Mouse (Mus musculus) midbrain, embryonic 12.5 days (tissue): ENCODE results near the gene Ifnar1. TPM values are rescaled to one million over a fixed set of nuclear protein-coding genes. Genes with fewer than 3 reads are reported as not detected.
"Not testable (repeated sequence)": the region's sequence is repeated elsewhere in the genome, so short reads cannot be mapped to it uniquely, and the experiment has no call there.

Source experiments
- ATAC-seq: fragments of 200-750 bp; cut with Nextera tagmentation; 2 replicates; pipeline ENCODE4 v1.8.0; 2017; ENCODE audit warnings: low read depth, moderate TSS enrichment, moderate library complexity; ENCODE audit not compliant: low FRiP score
- H3K27ac ChIP-seq: fragments of 300-500 bp; sonication (generic); replicated peaks from 2 replicates; pipeline ENCODE4 v1.5.1; 2016; ENCODE audit warnings: mild to moderate bottlenecking
- H3K27me3 ChIP-seq: fragments of 300-500 bp; sonication (generic); 2 replicates; pipeline ENCODE4 v1.6.1; 2016; ENCODE audit warnings: mild to moderate bottlenecking
- H3K36me3 ChIP-seq: fragments of 300-500 bp; sonication (generic); 2 replicates; pipeline ENCODE4 v1.6.1; 2016
- H3K4me1 ChIP-seq: fragments of 300-500 bp; sonication (generic); 2 replicates; pipeline ENCODE4 v1.6.1; 2016
- H3K4me2 ChIP-seq: fragments of 300-500 bp; sonication (generic); replicated peaks from 2 replicates; pipeline ENCODE4 v1.6.1; 2016; ENCODE audit warnings: mild to moderate bottlenecking, moderate library complexity
- H3K4me3 ChIP-seq: fragments of 300-500 bp; sonication (generic); 2 replicates; pipeline ENCODE4 v1.5.1; 2016; ENCODE audit warnings: mild to moderate bottlenecking
- H3K9ac ChIP-seq: fragments of 300-500 bp; sonication (generic); replicated peaks from 2 replicates; pipeline ENCODE4 v1.6.1; 2016; ENCODE audit warnings: mild to moderate bottlenecking, moderate library complexity
- H3K9me3 ChIP-seq: fragments of 300-500 bp; sonication (generic); 2 replicates; pipeline ENCODE4 v1.6.1; 2016; ENCODE audit warnings: mild to moderate bottlenecking
- whole genome bisulfite sequencing: fragments of 180-500 bp; shearing (Covaris S2); methylation state at CpG from one replicate; pipeline ENCODE4 v1.1.7; 2016; 5-methylcytosine and 5-hydroxymethylcytosine counted together
- polyA plus RNA-seq: library from polyadenylated mRNA; unstranded; fragments of >200 nt; fragmentation: Nextera tagmentation; extraction: Ambion mirVana; gene quantifications from 2 replicates; pipeline ENCODE4 v1.2.1, GENCODE M21; 2016

Gene Ifnar1
- 56.5 and 60.0 TPM in 2 replicates for polyA plus RNA-seq

DNA sequence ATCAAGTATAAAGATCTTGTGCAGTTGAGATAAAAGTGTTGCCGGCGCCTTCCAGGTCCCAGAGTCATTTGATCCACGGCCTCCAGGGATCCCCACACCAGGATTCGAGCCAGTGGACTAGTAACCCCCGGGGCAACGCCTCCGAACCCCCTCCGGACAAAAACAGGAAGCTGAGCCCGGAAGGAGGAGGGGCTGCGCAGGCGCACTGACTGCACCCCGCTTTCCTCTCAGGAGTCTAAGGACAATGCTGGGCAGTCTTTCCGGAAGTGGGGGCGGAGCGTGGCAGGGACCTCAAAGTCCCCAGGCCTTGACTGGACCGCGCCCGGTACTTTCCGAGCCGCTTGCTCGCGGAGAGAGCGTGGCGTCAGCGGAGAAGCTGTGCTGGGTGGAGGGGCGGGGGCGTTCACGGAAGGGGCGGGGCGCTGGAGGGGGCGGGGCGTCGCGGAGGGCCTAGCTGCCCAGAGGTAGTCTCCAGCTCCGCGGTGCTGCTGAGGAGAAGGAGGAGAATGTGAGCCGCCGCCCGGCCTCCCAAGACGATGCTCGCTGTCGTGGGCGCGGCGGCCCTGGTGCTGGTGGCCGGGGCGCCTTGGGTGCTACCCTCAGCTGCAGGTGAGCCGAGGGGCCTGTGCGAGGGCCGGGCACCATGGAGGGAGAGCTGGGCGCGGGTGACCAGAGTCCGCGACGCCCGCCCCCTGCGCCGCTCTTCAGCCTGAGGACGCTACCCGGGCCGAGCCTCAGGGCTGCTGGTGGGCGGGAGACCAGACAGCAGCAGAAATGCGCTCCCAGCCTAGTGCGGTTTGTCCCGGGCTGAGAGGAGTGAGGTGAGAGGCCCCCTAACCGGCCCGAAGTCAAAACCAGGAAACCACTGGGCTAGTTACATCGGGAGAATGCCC lies at the start of gene Ifnar1:
Gene Ifnar1 (plus strand): TSS at position 431 of the 893 bp plus-strand sequence.
- Histone ChIP-seq H3K27me3 (no peaks in the 10 kb centered on the region), H3K4me1 (peaks cover 16% of the 10 kb centered on the region), H3K4me2 (peak within 1 kb of the TSS; percentile 78), H3K9me3 (no peaks in the 10 kb centered on the region), H3K4me3 (peak within 1 kb of the TSS; percentile 89), H3K9ac (peak within 1 kb of the TSS; percentile 93), H3K36me3 (peaks cover 9% of the 10 kb centered on the region), H3K27ac (peak within 1 kb of the TSS; percentile 98)
- ATAC-seq = peak; percentile 99
- under 1% methylated on average over 65 of the region's 68 CpGs for WGBS

GRCm38 (mm10) chr16:91438081-91438480 lies 47.0 kb upstream of the Ifnar1 start:
- no peaks in the 10 kb centered on the region for H3K27me3 ChIP-seq
- 82% methylated on average over 3 of the region's 3 CpGs for WGBS
- no peaks in the 10 kb centered on the region for H3K9me3 ChIP-seq
- H3K4me2 ChIP-seq = no peak overlapping the region
- no peak overlapping the region for H3K9ac ChIP-seq
- no peaks in the 10 kb centered on the region for H3K4me1 ChIP-seq
- no peak overlapping the region for H3K4me3 ChIP-seq
- no peaks in the 10 kb centered on the region for H3K36me3 ChIP-seq
- no peak for ATAC-seq
- H3K27ac ChIP-seq = no peak overlapping the region

GRCm38 (mm10) chr16:91438599-91438998 lies 46.4 kb upstream of the Ifnar1 start:
- 73% methylated on average over 1 of the region's 1 CpGs for WGBS
- not testable (repeated sequence) for ATAC-seq, H3K27me3 ChIP-seq, H3K9ac ChIP-seq, H3K4me3 ChIP-seq, H3K4me2 ChIP-seq, H3K36me3 ChIP-seq, H3K9me3 ChIP-seq, H3K27ac ChIP-seq, H3K4me1 ChIP-seq

- no peak for ATAC-seq
- H3K36me3 ChIP-seq = no peaks in the 10 kb centered on the region
- 68% methylated on average over 7 of the region's 7 CpGs for WGBS
- H3K27me3 ChIP-seq = no peaks in the 10 kb centered on the region
- no peaks in the 10 kb centered on the region for H3K9me3 ChIP-seq
- no peak overlapping the region for H3K4me3 ChIP-seq
- no peaks in the 10 kb centered on the region for H3K4me1 ChIP-seq
- no peak overlapping the region for H3K27ac ChIP-seq
- no peak overlapping the region for H3K4me2 ChIP-seq
- no peak overlapping the region for H3K9ac ChIP-seq
Observed at GRCm38 (mm10) chr16:91441366-91441765, 43.7 kb upstream of the Ifnar1 start.

- no peak overlapping the region for H3K4me3 ChIP-seq
- H3K36me3 ChIP-seq = no peaks in the 10 kb centered on the region
- H3K27me3 ChIP-seq = no peaks in the 10 kb centered on the region
- WGBS = 82% methylated on average over 7 of the region's 7 CpGs
- H3K9ac ChIP-seq = no peak overlapping the region
- H3K4me1 ChIP-seq = no peaks in the 10 kb centered on the region
- no peak for ATAC-seq
- no peak overlapping the region for H3K27ac ChIP-seq
- H3K4me2 ChIP-seq = no peak overlapping the region
- H3K9me3 ChIP-seq = no peaks in the 10 kb centered on the region
Observed at GRCm38 (mm10) chr16:91441811-91442240, 43.2 kb upstream of the Ifnar1 start.

DNA sequence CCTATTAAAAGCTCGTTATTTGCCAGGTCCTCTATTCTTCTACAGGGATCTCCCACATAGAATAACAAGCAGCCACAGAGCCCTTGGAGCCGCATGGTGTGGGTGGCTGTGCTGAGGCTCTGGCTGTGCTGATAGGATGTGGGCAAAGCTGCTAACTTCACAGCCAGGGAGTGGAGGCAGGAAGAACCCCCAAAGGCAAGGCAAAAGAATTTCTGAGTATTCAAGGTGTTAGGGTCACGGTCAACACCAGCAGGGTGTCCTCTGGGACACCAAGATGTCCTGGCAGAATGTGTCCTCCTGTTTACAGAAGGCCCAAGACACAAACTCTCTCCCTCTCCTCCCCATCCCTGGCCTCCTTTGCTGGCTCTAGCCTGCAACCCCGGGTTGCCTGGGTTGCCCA lies 42.6 kb upstream of the Ifnar1 start:
- Histone ChIP-seq H3K27ac (no peak overlapping the region), H3K27me3 (no peaks in the 10 kb centered on the region), H3K4me1 (no peaks in the 10 kb centered on the region), H3K36me3 (no peaks in the 10 kb centered on the region), H3K4me3 (no peak overlapping the region), H3K9me3 (no peaks in the 10 kb centered on the region), H3K9ac (no peak overlapping the region), H3K4me2 (no peak overlapping the region)
- WGBS = 81% methylated on average over 4 of the region's 4 CpGs
- ATAC-seq = no peak

DNA sequence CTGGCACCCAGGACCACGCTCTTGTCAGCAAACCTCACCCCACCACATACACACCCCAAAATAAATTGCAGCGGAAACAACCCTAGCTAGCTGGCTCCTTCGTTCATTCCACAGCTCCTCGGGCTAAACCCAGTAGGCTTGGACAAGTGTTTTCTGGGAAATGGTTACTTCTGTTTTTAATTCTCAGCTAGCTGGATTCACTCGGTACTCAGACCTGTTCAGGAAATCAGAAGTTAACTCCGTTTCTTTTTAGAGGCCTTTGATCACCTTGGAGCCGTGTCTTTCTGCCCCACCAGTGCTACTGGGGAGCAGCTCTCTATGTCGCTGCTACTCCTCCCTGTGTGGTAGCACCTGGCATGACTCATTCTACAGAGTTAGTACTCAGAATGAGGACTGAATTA lies 41.8 kb upstream of the Ifnar1 start:
- Histone ChIP-seq H3K27ac (no peak overlapping the region), H3K9ac (no peak overlapping the region), H3K4me1 (no peaks in the 10 kb centered on the region), H3K27me3 (no peaks in the 10 kb centered on the region), H3K4me3 (no peak overlapping the region), H3K4me2 (no peak overlapping the region), H3K36me3 (no peaks in the 10 kb centered on the region), H3K9me3 (no peaks in the 10 kb centered on the region)
- no peak for ATAC-seq
- WGBS = 83% methylated on average over 8 of the region's 8 CpGs

- Histone ChIP-seq H3K4me1 (no peaks in the 10 kb centered on the region), H3K4me3 (no peak overlapping the region), H3K9me3 (no peaks in the 10 kb centered on the region), H3K27ac (no peak overlapping the region), H3K27me3 (no peaks in the 10 kb centered on the region), H3K4me2 (no peak overlapping the region), H3K9ac (no peak overlapping the region), H3K36me3 (no peaks in the 10 kb centered on the region)
- WGBS = 89% methylated on average over 4 of the region's 4 CpGs
- no peak for ATAC-seq
Observed at GRCm38 (mm10) chr16:91444847-91445246, 40.2 kb upstream of the Ifnar1 start.

DNA sequence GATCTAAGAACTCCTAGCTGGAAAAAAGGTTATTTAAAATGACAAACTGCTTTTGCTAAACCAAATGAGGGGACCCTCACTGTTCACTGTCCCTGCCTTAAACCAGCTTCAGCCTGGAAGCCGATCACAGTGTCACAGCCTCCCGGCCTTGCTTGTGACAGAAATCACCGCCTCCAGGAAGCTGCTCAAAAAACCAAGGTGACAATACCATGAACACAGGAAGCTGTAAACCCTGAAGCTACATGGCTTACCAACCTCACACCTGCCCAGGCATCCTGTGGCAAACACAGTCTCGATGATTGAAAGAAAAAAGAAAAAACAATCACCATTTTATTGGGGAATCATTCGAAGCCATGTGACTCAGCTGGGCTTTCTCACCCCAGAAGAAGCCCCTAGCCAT lies 39.5 kb upstream of the Ifnar1 start:
- Histone ChIP-seq H3K4me2 (no peak overlapping the region), H3K4me1 (no peaks in the 10 kb centered on the region), H3K27ac (no peak overlapping the region), H3K4me3 (no peak overlapping the region), H3K27me3 (no peaks in the 10 kb centered on the region), H3K9ac (no peak overlapping the region), H3K9me3 (no peaks in the 10 kb centered on the region), H3K36me3 (no peaks in the 10 kb centered on the region)
- 91% methylated on average over 5 of the region's 5 CpGs for WGBS
- no peak for ATAC-seq

GRCm38 (mm10) chr16:91446778-91447511 lies 38.1 kb upstream of the Ifnar1 start:
- ATAC-seq = no peak
- Histone ChIP-seq H3K9me3 (no peaks in the 10 kb centered on the region), H3K4me2 (no peak overlapping the region), H3K4me3 (no peak overlapping the region), H3K36me3 (no peaks in the 10 kb centered on the region), H3K27me3 (no peaks in the 10 kb centered on the region), H3K9ac (no peak overlapping the region), H3K4me1 (no peaks in the 10 kb centered on the region), H3K27ac (no peak overlapping the region)
- 80% methylated on average over 8 of the region's 8 CpGs for WGBS

- H3K4me3 ChIP-seq = no peak overlapping the region
- 92% methylated on average over 6 of the region's 6 CpGs for WGBS
- H3K36me3 ChIP-seq = no peaks in the 10 kb centered on the region
- H3K4me1 ChIP-seq = no peaks in the 10 kb centered on the region
- no peaks in the 10 kb centered on the region for H3K9me3 ChIP-seq
- no peak for ATAC-seq
- no peak overlapping the region for H3K27ac ChIP-seq
- no peaks in the 10 kb centered on the region for H3K27me3 ChIP-seq
- H3K9ac ChIP-seq = no peak overlapping the region
- no peak overlapping the region for H3K4me2 ChIP-seq
Observed at GRCm38 (mm10) chr16:91447512-91447900, 37.5 kb upstream of the Ifnar1 start.

- Histone ChIP-seq H3K36me3 (no peaks in the 10 kb centered on the region), H3K9me3 (no peaks in the 10 kb centered on the region), H3K4me2 (no peak overlapping the region), H3K27me3 (no peaks in the 10 kb centered on the region), H3K27ac (no peak overlapping the region), H3K4me3 (no peak overlapping the region), H3K4me1 (no peaks in the 10 kb centered on the region), H3K9ac (no peak overlapping the region)
- no peak for ATAC-seq
- WGBS = 93% methylated on average over 5 of the region's 5 CpGs
Observed at GRCm38 (mm10) chr16:91448088-91448487, 37.0 kb upstream of the Ifnar1 start.
